Mouse (Mus musculus) cortical plate, adult 2 months (tissue): ENCODE measurements at regions not wholly inside any gene's neighbourhood (a gene's known extent, or its start where the extent isn't known, plus 50 kb on each side); places are given as distances from the start of the nearest gene placed in this dataset.

ENCODE experiments used
- H3K27ac ChIP-seq: fragments of 200-500 bp; 2 replicates; pipeline ENCODE4 v1.5.1; 2012; ENCODE audit warnings: low read length, control low read depth, inconsistent platforms; ENCODE audit not compliant: insufficient read depth
- H3K4me1 ChIP-seq: fragments of 200-500 bp; 2 replicates; pipeline ENCODE4 v1.6.1; 2011; ENCODE audit warnings: low read length; ENCODE audit not compliant: control insufficient read depth, insufficient read depth
- H3K4me3 ChIP-seq: fragments of 200-500 bp; 2 replicates; pipeline ENCODE4 v1.5.1; 2011; ENCODE audit warnings: mild to moderate bottlenecking, low read length, control low read depth; ENCODE audit not compliant: insufficient read depth
- CTCF ChIP-seq: fragments of 200-500 bp; IDR thresholded peaks from 2 replicates; pipeline ENCODE4 v1.5.1; 2011; ENCODE audit warnings: mild to moderate bottlenecking, control low read depth, low read length; ENCODE audit not compliant: insufficient read depth; ENCODE audit errors: extremely low read depth
- POLR2A ChIP-seq: fragments of 200-500 bp; IDR thresholded peaks from 2 replicates; pipeline ENCODE4 v1.6.1; 2011; ENCODE audit warnings: mild to moderate bottlenecking, low read length, control low read depth; ENCODE audit not compliant: insufficient read depth; ENCODE audit errors: extremely low read depth

DNA sequence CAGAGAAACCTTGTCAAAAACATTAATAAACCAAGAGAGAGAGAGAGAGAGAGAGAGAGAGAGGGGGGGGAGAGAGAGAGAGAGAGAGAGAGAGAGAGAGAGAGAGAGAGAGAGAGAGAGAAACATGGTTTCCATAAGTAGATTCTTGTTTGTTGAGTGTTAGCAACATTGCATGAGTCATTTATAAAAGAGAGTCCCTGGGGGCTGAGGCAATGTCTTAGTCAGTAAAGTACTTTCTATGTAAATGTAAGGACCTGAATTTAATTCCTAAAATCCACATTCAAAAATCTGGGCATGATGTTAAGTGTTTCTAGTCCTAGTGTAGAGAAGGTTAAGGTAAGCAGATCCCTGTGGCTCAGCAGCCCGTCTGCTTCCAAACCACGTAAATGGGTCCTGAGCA lies 304.9 kb downstream of the Osr1 start:
- H3K4me1 ChIP-seq = no peaks in the 10 kb centered on the region
- no peak overlapping the region for H3K27ac ChIP-seq
- TF ChIP-seq POLR2A (no peak), CTCF (no peak)
- H3K4me3 ChIP-seq = no peak overlapping the region

DNA sequence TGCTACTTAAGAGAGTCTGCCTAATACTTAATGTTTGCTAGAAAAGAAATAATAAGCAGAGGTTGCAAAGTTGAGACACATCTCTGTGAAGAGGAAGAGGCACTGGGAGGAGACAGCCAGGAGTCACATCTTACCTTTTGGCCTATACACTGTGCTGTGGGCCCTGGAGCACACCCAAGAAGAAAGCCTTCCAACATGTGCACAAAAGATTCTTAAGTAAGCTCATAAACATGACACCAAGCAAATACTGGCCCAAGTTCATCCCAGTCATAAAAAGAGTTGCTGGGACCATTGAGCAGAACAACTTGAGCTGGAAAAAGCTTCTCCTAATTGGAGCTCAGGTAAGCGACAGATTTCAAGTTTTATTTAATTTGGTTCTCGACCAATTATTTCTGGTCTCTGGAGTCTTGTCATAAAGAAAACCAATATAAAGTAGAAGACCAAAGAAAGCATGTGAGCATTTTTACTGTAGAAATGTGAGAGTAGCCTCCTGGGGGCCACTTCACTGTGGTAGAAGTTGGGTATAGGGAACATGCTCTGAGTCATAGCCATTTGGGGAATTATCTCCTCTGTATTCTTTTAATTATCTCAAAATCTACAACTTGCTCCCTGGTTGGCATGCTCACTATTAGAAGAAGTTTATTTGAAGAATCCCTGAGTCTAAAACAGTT lies 312.2 kb downstream of the Osr1 start:
- no peaks in the 10 kb centered on the region for H3K4me1 ChIP-seq
- no peak overlapping the region for H3K27ac ChIP-seq
- H3K4me3 ChIP-seq = no peak overlapping the region
- no peak for TF ChIP-seq POLR2A
- no peak for TF ChIP-seq CTCF

DNA sequence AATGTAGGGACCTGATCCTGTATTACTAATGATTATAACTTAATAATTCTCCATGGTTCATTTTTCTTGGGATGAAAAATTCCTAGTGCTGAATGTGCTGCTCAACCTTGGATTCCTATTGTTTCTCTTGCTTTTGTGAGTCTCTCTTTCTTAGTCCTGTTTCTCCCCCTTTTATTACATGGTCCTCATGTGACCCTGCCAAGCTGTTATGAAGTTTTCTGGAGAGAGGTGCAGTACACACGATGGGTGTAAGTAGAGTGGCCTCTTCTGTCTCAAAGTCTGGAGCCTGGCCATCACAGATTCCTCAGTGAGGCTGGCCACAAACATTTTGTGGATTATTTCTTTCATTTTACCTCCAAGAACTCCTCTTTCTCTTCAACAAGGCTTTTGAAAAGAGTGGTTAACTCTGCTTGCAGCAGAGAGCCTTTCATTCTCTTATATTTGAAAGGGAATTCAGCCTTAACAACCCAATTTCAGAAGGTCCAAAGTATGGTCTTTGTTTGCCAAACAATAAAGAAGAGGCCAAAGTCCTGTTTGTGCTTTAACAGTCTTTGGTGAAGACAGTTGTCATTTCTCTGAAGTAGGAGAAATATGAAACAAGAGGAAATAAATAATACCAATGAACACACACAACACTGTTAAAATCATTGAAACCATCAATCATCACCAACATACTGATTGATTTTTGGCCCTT lies 313.3 kb downstream of the Osr1 start:
- TF ChIP-seq CTCF (no peak), POLR2A (no peak)

DNA sequence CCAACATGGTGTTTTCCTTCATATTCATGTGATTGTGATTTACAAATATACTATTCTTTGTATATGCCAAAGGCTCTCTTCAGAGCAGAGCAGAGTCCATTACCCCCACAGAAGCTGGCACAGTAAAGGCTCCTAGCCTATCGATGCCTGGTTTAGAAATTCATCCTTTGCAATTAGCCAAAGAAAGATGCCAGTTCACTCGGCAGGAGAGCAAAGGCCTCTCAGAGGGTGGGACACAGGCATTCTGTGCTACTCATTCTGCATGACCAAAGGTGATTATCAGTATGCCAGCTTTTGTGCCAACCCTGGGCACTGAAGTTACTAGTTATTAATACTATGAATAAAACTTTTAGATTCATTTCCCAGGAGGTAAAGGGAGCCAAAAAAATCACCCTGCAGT lies 324.6 kb downstream of the Osr1 start:
- H3K4me3 ChIP-seq = no peak overlapping the region
- no peak overlapping the region for H3K27ac ChIP-seq
- TF ChIP-seq CTCF (no peak), POLR2A (no peak)
- H3K4me1 ChIP-seq = no peaks in the 10 kb centered on the region

More for the DNA sequence above, 313.3 kb downstream of the Osr1 start:
- no peak overlapping the region for H3K4me3 ChIP-seq
- H3K4me1 ChIP-seq = no peaks in the 10 kb centered on the region
- no peak overlapping the region for H3K27ac ChIP-seq

DNA sequence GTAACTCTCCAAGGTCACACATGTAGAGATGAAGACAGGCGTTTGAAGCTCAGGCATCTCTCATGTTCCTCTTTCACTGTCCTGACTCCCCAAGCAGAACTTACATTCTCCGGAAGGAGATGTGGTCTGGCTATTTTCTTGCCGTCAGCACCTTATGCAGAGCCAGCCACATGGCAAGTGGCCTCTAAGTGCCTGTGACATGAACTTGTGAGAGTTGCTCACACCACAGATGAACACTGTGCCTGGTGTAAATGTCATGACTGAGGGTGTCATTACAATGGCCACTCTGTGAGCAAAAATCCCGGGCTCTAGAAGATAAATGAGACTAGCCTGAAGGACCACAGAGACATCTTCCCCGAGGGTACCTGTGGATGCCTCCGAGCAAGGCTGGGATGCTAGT lies 328.1 kb downstream of the Osr1 start:
- no peak overlapping the region for H3K27ac ChIP-seq
- TF ChIP-seq POLR2A (no peak), CTCF (no peak)
- no peak overlapping the region for H3K4me3 ChIP-seq
- H3K4me1 ChIP-seq = no peaks in the 10 kb centered on the region

DNA sequence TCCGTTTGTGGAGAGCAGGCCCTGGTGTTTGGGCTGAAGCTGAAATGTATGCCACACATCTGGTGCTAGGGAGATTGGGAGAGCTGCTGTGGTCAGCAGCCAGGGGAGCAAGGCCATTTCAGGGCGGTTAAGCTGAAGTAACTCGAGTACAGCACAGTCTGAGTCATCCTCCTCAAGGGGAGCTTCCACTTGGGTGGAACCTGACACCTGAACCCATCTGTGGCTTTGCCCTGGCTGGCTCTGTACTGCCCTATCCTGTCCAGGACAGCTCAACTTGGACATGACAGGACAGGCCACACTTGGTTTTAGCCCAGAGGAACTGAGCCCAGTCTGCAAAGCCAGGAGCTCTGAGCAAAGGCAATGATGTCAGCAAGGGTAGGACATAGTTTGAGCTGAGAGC lies 328.5 kb downstream of the Osr1 start:
- TF ChIP-seq POLR2A (no peak), CTCF (no peak)
- Histone ChIP-seq H3K27ac (no peak overlapping the region), H3K4me1 (no peaks in the 10 kb centered on the region), H3K4me3 (no peak overlapping the region)

DNA sequence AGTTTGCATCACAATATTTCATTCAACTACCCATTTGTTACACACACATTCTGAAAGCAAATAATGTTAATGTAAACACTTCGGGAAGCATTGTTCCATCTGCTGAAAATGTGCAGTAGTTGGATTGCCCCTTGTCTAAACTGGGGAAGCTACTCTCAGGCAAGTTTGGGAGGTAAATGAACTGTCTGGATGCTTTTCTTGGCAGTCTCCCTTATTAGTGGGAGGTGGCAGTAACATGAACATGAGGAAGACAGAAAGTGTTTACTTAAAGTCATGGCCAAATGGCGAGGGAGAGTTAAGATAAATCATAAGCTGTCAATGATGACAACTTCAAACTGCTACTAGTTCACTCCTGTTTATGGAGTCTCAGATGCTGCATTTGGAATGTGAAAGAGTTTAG lies 332.0 kb downstream of the Osr1 start:
- TF ChIP-seq CTCF = no peak
- no peak for TF ChIP-seq POLR2A
- Histone ChIP-seq H3K4me1 (no peaks in the 10 kb centered on the region), H3K4me3 (no peak overlapping the region), H3K27ac (no peak overlapping the region)

DNA sequence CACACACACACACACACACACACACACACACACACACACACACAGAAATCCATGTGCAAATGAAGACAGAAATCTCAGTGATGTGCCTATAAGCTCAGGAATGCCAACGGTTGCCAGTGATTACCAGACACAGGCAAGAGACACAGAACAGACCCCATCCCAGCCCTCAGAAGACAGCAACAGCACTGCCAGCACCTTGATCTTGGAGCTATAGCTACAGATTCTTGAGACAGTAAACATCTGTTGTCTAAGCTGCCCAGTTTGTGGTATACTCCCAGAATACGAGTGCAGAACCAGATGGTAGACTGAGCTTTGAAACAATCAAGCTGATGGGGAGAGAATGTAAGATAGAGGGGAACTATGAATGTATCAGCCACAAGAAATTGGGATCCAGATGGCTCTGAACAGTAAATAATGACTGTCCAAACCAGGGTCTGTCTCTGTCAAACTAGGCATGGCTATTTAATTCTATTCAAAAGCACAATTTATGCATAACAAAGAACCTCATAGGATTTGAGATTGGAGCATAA lies 333.9 kb downstream of the Osr1 start:
- Histone ChIP-seq H3K4me3 (no peak overlapping the region), H3K27ac (no peak overlapping the region), H3K4me1 (no peaks in the 10 kb centered on the region)
- TF ChIP-seq CTCF (no peak), POLR2A (no peak)

DNA sequence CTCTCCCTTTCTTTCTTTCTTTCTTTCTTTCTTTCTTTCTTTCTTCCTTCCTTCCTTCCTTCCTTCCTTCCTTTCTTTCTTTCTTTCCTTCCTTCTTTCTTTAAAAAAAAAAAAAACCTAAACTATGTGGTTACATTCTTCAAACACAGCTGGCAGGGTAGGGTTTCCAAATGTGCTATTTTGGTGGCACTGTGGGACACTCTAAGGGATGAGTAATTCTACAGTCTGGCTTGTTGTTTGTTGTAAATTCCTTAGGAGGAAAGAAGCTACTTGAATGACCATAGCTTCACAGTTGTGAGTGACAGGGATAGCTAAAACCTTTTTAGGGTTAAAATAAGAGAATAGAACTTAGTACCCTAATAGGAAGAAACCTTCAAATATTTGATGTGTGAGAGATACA lies 342.4 kb downstream of the Osr1 start:
- TF ChIP-seq CTCF (no peak), POLR2A (no peak)
- Histone ChIP-seq H3K27ac (no peak overlapping the region), H3K4me1 (no peaks in the 10 kb centered on the region), H3K4me3 (no peak overlapping the region)

DNA sequence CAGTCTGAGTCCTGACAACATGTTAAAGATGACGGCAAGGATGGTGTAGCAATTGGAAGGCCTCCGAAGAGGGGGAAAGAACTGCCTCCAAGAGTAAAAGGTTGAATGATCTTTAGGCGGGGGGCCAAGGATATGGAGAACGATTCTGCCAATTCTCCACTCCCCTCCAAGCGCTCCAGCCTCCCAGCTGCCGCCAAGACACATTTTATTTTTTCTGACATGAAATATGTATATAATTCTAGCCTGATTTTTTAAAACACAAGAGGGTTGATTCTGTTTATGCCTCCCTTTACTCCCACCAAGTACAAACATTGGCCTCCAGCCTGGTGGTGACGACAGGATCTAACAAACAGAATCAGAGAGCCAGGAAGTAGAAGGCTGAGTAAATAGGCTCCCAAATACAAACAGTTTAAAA lies 345.8 kb downstream of the Osr1 start:
- TF ChIP-seq POLR2A (no peak), CTCF (no peak)
- no peak overlapping the region for H3K27ac ChIP-seq
- no peaks in the 10 kb centered on the region for H3K4me1 ChIP-seq
- no peak overlapping the region for H3K4me3 ChIP-seq

DNA sequence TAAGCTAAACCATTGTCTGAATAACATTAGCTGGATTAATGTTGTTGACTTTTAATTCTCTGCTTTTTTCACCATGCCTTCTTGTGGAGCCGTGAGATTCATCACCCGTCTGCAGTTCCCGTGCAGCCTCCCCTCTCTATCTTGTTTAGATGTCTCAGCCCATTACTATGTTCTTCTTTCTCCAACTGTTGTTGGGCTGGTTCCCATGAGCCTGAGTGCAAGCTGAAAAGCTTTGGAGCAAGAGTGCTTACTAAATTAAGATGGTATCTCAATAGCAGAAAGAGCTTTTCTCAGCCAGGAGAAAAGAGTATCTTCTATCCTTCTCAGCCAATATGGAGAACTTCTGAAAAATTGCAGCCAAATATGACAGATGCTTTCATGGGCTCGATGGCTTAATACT lies 348.1 kb downstream of the Osr1 start:
- no peak overlapping the region for H3K27ac ChIP-seq
- H3K4me3 ChIP-seq = no peak overlapping the region
- TF ChIP-seq POLR2A = no peak
- TF ChIP-seq CTCF = no peak
- no peaks in the 10 kb centered on the region for H3K4me1 ChIP-seq
